In genomic region chr2:29385405-29385804, GRCm38 (mm10) we compare ENCODE assay signal across 15 mouse cellular contexts. TPM values are rescaled to one million over a fixed set of nuclear protein-coding genes. Genes with fewer than 3 reads are reported as not detected.
DNase-seq lines count a peak whose midpoint lies in the region; ATAC-seq and TF ChIP-seq lines count a peak whose summit lies in the region.
"Had no signal": no experiment of that assay in that cellular context is flagged by ENCODE, and none has a peak within 500 bp of the region (broad histone marks: within the 10 kb centered on the region; RNA-seq: fewer than 3 reads in every experiment).

No protein-coding gene starts in this region.

- WGBS in cerebellum, adult 2 months: 30% methylated on average over 10 of the region's 10 CpGs
- 31% methylated on average over 10 of the region's 10 CpGs for WGBS in midbrain, embryonic 15.5 days
- 66% methylated on average over 10 of the region's 10 CpGs for WGBS in kidney, embryonic 15.5 days

- peak; percentile 59; the same call in 1 of the 2 replicates for ATAC-seq in midbrain, embryonic 15.5 days (replicated peaks)
- ATAC-seq in kidney, embryonic 15.5 days (replicated peaks; ENCODE audit: low FRiP score): no peak
- ATAC-seq: Patski had no signal

- TF ChIP-seq CTCF in layer of hippocampus, adult 2 months (conservative IDR thresholded peaks at IDR 0.05): peak; percentile 49
- TF ChIP-seq CTCF in cerebellum, adult 2 months (IDR thresholded peaks at IDR 0.05; ENCODE audit: borderline replicate concordance, insufficient read depth, low read depth, low read length): 0 out of 2 replicates have a peak, but pooled peaks have one; percentile 21

- no peaks in the 10 kb centered on the region for H3K36me3 ChIP-seq in midbrain, embryonic 15.5 days (replicated peaks)
- H3K36me3 ChIP-seq in kidney, embryonic 15.5 days: no peaks in the 10 kb centered on the region

- no peaks in the 10 kb centered on the region for H3K27me3 ChIP-seq in cerebellum, adult 2 months (ENCODE audit: control insufficient read depth, insufficient read depth, low read length)
- no peaks in the 10 kb centered on the region for H3K27me3 ChIP-seq in midbrain, embryonic 15.5 days (replicated peaks)
- H3K27me3 ChIP-seq in kidney, embryonic 15.5 days: no peaks in the 10 kb centered on the region
- H3K27me3 ChIP-seq: CH12.LX, Patski had no signal

- peak overlapping the region; percentile 81 for H3K27ac ChIP-seq in layer of hippocampus, adult 2 months
- H3K27ac ChIP-seq in cerebellum, adult 2 months (ENCODE audit: insufficient read depth, low read length): no peak overlapping the region
- H3K27ac ChIP-seq in midbrain, embryonic 15.5 days: no peak overlapping the region
- H3K27ac ChIP-seq in kidney, embryonic 15.5 days: no peak overlapping the region
- H3K27ac ChIP-seq: liver, embryonic 14.5 days; macrophage had no signal

- H3K4me2 ChIP-seq in midbrain, embryonic 15.5 days: no peak overlapping the region
- no peak overlapping the region for H3K4me2 ChIP-seq in kidney, embryonic 15.5 days

- H3K4me1 ChIP-seq in cerebellum, adult 2 months (ENCODE audit: control insufficient read depth, insufficient read depth, low read length): peaks cover 21% of the 10 kb centered on the region
- H3K4me1 ChIP-seq in midbrain, embryonic 15.5 days: peaks cover 26% of the 10 kb centered on the region
- H3K4me1 ChIP-seq in kidney, embryonic 15.5 days: no peaks in the 10 kb centered on the region

- H3K4me3 ChIP-seq in layer of hippocampus, adult 2 months: no peak overlapping the region
- H3K4me3 ChIP-seq in cerebellum, adult 2 months (replicated peaks; ENCODE audit: insufficient read depth, low read depth, low read length): no peak overlapping the region
- H3K4me3 ChIP-seq in midbrain, embryonic 15.5 days: no peak overlapping the region
- H3K4me3 ChIP-seq in kidney, embryonic 15.5 days (replicated peaks): no peak overlapping the region

- no peak for TF ChIP-seq POLR2A in cerebellum, adult 2 months (IDR thresholded peaks at IDR 0.05; ENCODE audit: borderline replicate concordance, insufficient read depth, low read length)

- H3K9me3 ChIP-seq in midbrain, embryonic 15.5 days: no peaks in the 10 kb centered on the region
- H3K9me3 ChIP-seq in kidney, embryonic 15.5 days (replicated peaks): no peaks in the 10 kb centered on the region

- DNase-seq in layer of hippocampus, adult 2 months (ENCODE audit: low spot score in 2 of 2): peak in 1 of 2 experiments; percentile 41
- no peak for DNase-seq in layer of hippocampus, adult 9-11 months
- peak; percentile 47 to 59 for DNase-seq in cerebellum, adult 2 months
- peak; percentile 40 to 44 for DNase-seq in cerebellum, postnatal 36 days
- DNase-seq in spleen, postnatal 36 days (ENCODE audit: low spot score in 2 of 2): no peak
- DNase-seq: adrenal gland, adult 2 months; gastrocnemius, postnatal 36 days; kidney, adult 11 months; kidney, postnatal 4 days had no signal

- H3K9ac ChIP-seq in midbrain, embryonic 15.5 days: no peak overlapping the region
- no peak overlapping the region for H3K9ac ChIP-seq in kidney, embryonic 15.5 days
- H3K9ac ChIP-seq: liver, embryonic 14.5 days had no signal

RNA-seq across cellular contexts. Expression of gene Med27, which starts 38.8 kb away (rescaled TPM):
- total RNA-seq in layer of hippocampus, adult 2 months (2021): 10 to 100 TPM; 45.3 to 45.5 TPM
- polyA plus RNA-seq in cerebellum, adult 2 months (2012; rRNA removed): 45.3 and 47.0 TPM in 2 replicates
- polyA plus RNA-seq in midbrain, embryonic 15.5 days (2015; fragmentation: Nextera tagmentation; extraction: Ambion mirVana): 78.6 and 80.2 TPM in 2 replicates
- 52.7 and 53.3 TPM in 2 replicates for polyA plus RNA-seq in kidney, embryonic 15.5 days (2015; fragmentation: Nextera tagmentation; extraction: Ambion mirVana)

Comparison
In these comparisons a context has a peak if more than half of its experiments do, and no peak if none do; other contexts are left out.
1. DNase-seq: peak in cerebellum, adult 2 months (2 of 2) and cerebellum, postnatal 36 days (2 of 2); none in layer of hippocampus, adult 9-11 months (single experiment) and spleen, postnatal 36 days (0 of 2).